Mouse (Mus musculus) heart, embryonic 11.5 days (tissue): ENCODE measurements at regions not wholly inside any gene's neighbourhood (a gene's known extent, or its start where the extent isn't known, plus 50 kb on each side); places are given as distances from the start of the nearest gene placed in this dataset.
A peak's percentile ranks its signal among the peaks of the same experiment; 100 is the strongest.

Experiments
- ATAC-seq: fragments of 200-750 bp; cut with Nextera tagmentation; replicated peaks from 2 replicates; pipeline ENCODE4 v1.8.0; 2017; ENCODE audit warnings: moderate library complexity; ENCODE audit not compliant: insufficient number of reproducible peaks, low FRiP score, low TSS enrichment
- H3K27ac ChIP-seq: fragments of 300-500 bp; sonication (generic); 2 replicates; pipeline ENCODE4 v1.5.1; 2014; ENCODE audit warnings: mild to moderate bottlenecking, low read depth, low read length
- H3K27me3 ChIP-seq: fragments of 300-500 bp; sonication (generic); 2 replicates; pipeline ENCODE4 v1.6.1; 2014; ENCODE audit warnings: mild to moderate bottlenecking, low read length, mixed read lengths; ENCODE audit not compliant: control insufficient read depth, insufficient read depth
- H3K36me3 ChIP-seq: fragments of 300-500 bp; sonication (generic); 2 replicates; pipeline ENCODE4 v1.6.1; 2014; ENCODE audit warnings: mild to moderate bottlenecking, low read length, moderate library complexity, mixed read lengths; ENCODE audit not compliant: control insufficient read depth, insufficient read depth
- H3K4me1 ChIP-seq: fragments of 300-500 bp; sonication (generic); 2 replicates; pipeline ENCODE4 v1.6.1; 2014; ENCODE audit warnings: low read length; ENCODE audit not compliant: control insufficient read depth, insufficient read depth
- H3K4me2 ChIP-seq: fragments of 300-500 bp; sonication (generic); 2 replicates; pipeline ENCODE4 v1.6.1; 2014; ENCODE audit warnings: mild to moderate bottlenecking, moderate library complexity
- H3K4me3 ChIP-seq: fragments of 300-500 bp; sonication (generic); 2 replicates; pipeline ENCODE4 v1.5.1; 2014; ENCODE audit warnings: low read depth, low read length
- H3K9ac ChIP-seq: fragments of 300-500 bp; sonication (generic); 2 replicates; pipeline ENCODE4 v1.6.1; 2014; ENCODE audit warnings: mild to moderate bottlenecking, low read depth, low read length, moderate library complexity
- H3K9me3 ChIP-seq: fragments of 300-500 bp; sonication (generic); replicated peaks from 2 replicates; pipeline ENCODE4 v1.6.1; 2016; ENCODE audit warnings: low read length; ENCODE audit not compliant: control insufficient read depth
- WGBS: fragments of 180-500 bp; shearing (Covaris S2); extraction: QIAGEN DNeasy Blood & Tissue Kit; methylation state at CpG from one replicate; pipeline ENCODE4 v1.1.7; 2014; ENCODE audit not compliant: insufficient replicate concordance; 5-methylcytosine and 5-hydroxymethylcytosine counted together

GRCm38 (mm10) chr4:152647084-152647483 is 169.4 kb upstream of the Kcnab2 start:
- H3K27me3 ChIP-seq, result 0 out of 2 replicates have a peak, but pooled peaks cover 2% of the 10 kb centered on the region
- no peaks in the 10 kb centered on the region for H3K9me3 ChIP-seq
- no peaks in the 10 kb centered on the region for H3K36me3 ChIP-seq
- no peak overlapping the region for H3K9ac ChIP-seq
- H3K4me3 ChIP-seq, result no peak overlapping the region
- no peak for ATAC-seq
- 87% methylated on average over 14 of the region's 14 CpGs for WGBS
- no peaks in the 10 kb centered on the region for H3K4me1 ChIP-seq
- no peak overlapping the region for H3K4me2 ChIP-seq
- no peak overlapping the region for H3K27ac ChIP-seq

- Histone ChIP-seq H3K4me2 (no peak overlapping the region), H3K4me3 (no peak overlapping the region), H3K36me3 (no peaks in the 10 kb centered on the region), H3K9me3 (no peaks in the 10 kb centered on the region), H3K27ac (no peak overlapping the region), H3K4me1 (peaks cover 3% of the 10 kb centered on the region), H3K27me3 (no peaks in the 10 kb centered on the region), H3K9ac (no peak overlapping the region)
- ATAC-seq, result no peak
- 72% methylated on average over 6 of the region's 6 CpGs for WGBS
These were observed 159.4 kb upstream of the Kcnab2 start for GRCm38 (mm10) chr4:152637088-152637487.

- WGBS, result 15% methylated on average over 6 of the region's 6 CpGs
- ATAC-seq, result no peak
These were observed 156.2 kb upstream of the Kcnab2 start for GRCm38 (mm10) chr4:152633896-152634295.

GRCm38 (mm10) chr4:152628111-152628510 is 150.4 kb upstream of the Kcnab2 start:
- 81% methylated on average over 4 of the region's 4 CpGs for WGBS
- Histone ChIP-seq H3K4me2 (no peak overlapping the region), H3K27ac (no peak overlapping the region), H3K9me3 (no peaks in the 10 kb centered on the region), H3K4me1 (no peaks in the 10 kb centered on the region), H3K27me3 (0 out of 2 replicates have a peak, but pooled peaks cover 9% of the 10 kb centered on the region), H3K36me3 (no peaks in the 10 kb centered on the region), H3K4me3 (no peak overlapping the region), H3K9ac (no peak overlapping the region)
- ATAC-seq, result no peak

More at GRCm38 (mm10) chr4:152633896-152634295, 156.2 kb upstream of the Kcnab2 start:
- H3K4me1 ChIP-seq, result peaks cover 3% of the 10 kb centered on the region
- H3K9ac ChIP-seq, result no peak overlapping the region
- no peaks in the 10 kb centered on the region for H3K9me3 ChIP-seq
- H3K27ac ChIP-seq, result no peak overlapping the region
- no peak overlapping the region for H3K4me3 ChIP-seq
- no peak overlapping the region; the same call in 1 of the 2 replicates for H3K4me2 ChIP-seq
- H3K36me3 ChIP-seq, result no peaks in the 10 kb centered on the region
- no peaks in the 10 kb centered on the region for H3K27me3 ChIP-seq

GRCm38 (mm10) chr4:152625032-152626003 is 147.6 kb upstream of the Kcnab2 start:
- no peaks in the 10 kb centered on the region for H3K36me3 ChIP-seq
- peak; percentile 57; the same call in 1 of the 2 replicates for ATAC-seq
- H3K27ac ChIP-seq, result no peak overlapping the region
- 4% methylated on average over 22 of the region's 22 CpGs for WGBS
- no peaks in the 10 kb centered on the region for H3K4me1 ChIP-seq
- no peak overlapping the region for H3K4me3 ChIP-seq
- peaks cover 14% of the 10 kb centered on the region; the same call in 1 of the 2 replicates for H3K27me3 ChIP-seq
- H3K9me3 ChIP-seq, result no peaks in the 10 kb centered on the region
- H3K4me2 ChIP-seq, result peak overlapping the region; percentile 38
- no peak overlapping the region for H3K9ac ChIP-seq

DNA sequence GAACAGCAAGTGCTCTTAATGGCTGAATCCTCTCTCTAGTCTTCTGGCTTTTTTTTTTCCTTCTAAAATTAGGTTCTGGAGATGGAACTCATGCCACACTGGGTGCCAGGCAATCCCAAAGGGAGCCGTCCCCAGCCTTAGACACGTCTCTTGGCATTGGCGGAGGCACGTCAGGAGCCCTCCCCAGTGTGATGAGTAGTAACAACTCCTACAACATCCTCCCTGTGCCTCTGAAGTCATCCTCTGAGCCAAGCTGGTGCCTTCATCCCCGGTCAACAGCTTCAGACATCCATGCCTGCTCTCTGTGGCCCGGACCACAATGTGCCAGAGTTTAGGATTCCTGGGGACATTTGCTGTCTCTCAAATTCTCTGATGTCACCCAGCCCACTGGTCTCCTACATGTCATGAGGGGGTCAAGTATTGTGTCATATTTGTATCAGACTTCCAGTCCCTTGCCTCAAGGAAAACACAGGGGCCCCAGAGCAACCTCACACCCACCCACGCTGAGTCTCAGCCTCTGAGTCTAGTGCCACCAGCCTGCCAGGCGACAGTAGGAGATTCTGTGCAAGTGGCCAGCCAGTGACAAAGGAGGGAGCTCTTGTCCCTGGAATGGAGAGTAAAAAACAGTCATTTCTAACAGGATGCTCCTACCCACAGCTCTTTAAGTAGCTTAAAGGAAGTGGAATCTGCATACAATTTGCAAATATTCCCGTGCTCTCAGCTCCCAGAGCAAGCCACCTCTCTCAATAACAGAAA is 144.5 kb upstream of the Kcnab2 start:
- H3K9me3 ChIP-seq, result no peaks in the 10 kb centered on the region
- peaks cover 14% of the 10 kb centered on the region; the same call in 1 of the 2 replicates for H3K27me3 ChIP-seq
- 60% methylated on average over 9 of the region's 9 CpGs for WGBS
- H3K4me2 ChIP-seq, result no peak overlapping the region
- H3K9ac ChIP-seq, result no peak overlapping the region
- no peaks in the 10 kb centered on the region for H3K4me1 ChIP-seq
- ATAC-seq, result no peak
- H3K4me3 ChIP-seq, result no peak overlapping the region
- no peaks in the 10 kb centered on the region for H3K36me3 ChIP-seq
- H3K27ac ChIP-seq, result no peak overlapping the region

DNA sequence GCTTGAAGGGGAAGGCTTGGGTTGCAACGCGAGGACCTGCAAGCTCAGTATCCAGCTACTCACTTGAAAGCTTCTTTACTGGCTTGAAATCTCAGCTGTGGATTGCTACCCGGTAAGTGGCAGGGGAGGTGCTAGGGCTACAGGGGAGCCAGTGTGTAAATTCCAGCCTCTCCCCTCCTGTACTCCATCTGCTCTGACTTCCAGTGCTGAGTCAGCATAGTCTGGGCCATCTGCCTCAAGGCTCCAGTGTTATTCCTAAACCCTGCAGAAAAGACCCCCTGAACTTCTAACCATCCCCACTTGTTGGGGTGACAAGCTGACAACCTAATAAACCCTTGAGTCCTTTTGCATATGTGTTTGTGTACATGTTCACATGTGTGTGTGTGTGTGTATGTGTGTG is 140.0 kb upstream of the Kcnab2 start:
- no peak overlapping the region for H3K4me3 ChIP-seq
- WGBS, result 38% methylated on average over 3 of the region's 3 CpGs
- H3K9ac ChIP-seq, result no peak overlapping the region
- no peaks in the 10 kb centered on the region for H3K36me3 ChIP-seq
- no peak overlapping the region for H3K27ac ChIP-seq
- H3K4me2 ChIP-seq, result no peak overlapping the region
- H3K9me3 ChIP-seq, result no peaks in the 10 kb centered on the region
- ATAC-seq, result no peak
- no peaks in the 10 kb centered on the region for H3K4me1 ChIP-seq
- H3K27me3 ChIP-seq, result peaks cover 3% of the 10 kb centered on the region; the same call in 1 of the 2 replicates

DNA sequence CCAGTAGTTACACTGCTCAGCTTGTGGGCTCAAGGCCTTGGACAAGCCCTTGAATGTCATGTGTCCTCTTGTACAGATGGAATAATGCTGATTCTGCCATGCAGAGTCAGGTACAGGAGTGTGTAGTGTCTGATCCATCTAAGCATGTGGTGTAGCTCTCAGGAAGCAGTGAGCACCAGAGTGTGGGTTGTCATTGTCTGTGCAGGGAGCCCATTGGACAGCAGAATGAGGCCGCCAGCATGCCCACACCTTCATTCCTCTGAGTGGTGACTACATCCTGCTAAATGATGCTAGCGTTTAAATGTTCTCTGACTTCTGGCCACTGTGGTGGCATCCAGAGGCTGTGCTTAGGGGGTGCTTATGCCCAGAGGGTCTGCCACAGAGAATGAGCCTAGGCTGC is 137.5 kb upstream of the Kcnab2 start:
- no peak for ATAC-seq
- no peak overlapping the region for H3K27ac ChIP-seq
- H3K27me3 ChIP-seq, result no peaks in the 10 kb centered on the region
- no peaks in the 10 kb centered on the region for H3K36me3 ChIP-seq
- H3K4me3 ChIP-seq, result no peak overlapping the region
- no peak overlapping the region for H3K9ac ChIP-seq
- 87% methylated on average over 2 of the region's 2 CpGs for WGBS
- H3K4me2 ChIP-seq, result no peak overlapping the region
- H3K9me3 ChIP-seq, result no peaks in the 10 kb centered on the region
- H3K4me1 ChIP-seq, result no peaks in the 10 kb centered on the region
